Mouse (Mus musculus): ENCODE data around the gene Mtg1.

Mtg1 gene

DNA sequence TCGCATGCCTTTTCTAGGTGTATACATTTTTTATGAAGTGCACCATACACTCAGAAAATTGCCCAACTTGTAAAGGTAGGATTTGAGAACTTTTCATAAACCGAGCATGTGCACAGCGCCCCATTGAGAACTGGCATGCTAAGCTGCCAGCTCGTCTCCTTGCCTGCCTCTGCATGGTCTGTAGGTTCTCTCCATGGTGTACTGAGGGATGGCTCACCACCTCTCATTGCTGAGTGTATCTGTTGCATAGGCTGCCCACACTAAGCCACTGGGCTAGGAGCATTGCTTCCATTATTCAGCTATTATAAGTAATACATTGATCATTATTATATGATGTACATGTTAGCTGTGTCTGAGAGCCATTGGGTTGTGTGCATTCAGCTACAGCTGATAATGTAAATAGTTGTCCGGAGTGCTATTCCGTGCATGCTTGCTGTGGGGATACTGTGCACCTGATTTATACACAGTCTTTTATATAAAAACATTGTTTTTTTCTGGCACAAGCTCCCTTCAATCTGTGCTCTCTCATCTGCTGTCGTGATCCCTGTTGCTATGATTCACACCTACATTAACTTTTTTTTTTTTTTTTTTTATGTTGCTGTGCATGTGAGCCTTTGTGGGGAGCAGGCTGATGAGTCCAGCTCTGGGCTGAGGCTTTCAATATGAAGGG, 50.5 kb downstream of the Mtg1 start:
- DNase-seq (ENCODE audit: inconsistent ontology term): no peak

GRCm38 (mm10) chr7:140188391-140189328, 51.3 kb downstream of the Mtg1 start:
- DNase-seq (ENCODE audit: inconsistent ontology term): peak; percentile 11

- no peak for DNase-seq (ENCODE audit: inconsistent ontology term)
Measured at GRCm38 (mm10) chr7:140190435-140190834, 53.1 kb downstream of the Mtg1 start.

DNA sequence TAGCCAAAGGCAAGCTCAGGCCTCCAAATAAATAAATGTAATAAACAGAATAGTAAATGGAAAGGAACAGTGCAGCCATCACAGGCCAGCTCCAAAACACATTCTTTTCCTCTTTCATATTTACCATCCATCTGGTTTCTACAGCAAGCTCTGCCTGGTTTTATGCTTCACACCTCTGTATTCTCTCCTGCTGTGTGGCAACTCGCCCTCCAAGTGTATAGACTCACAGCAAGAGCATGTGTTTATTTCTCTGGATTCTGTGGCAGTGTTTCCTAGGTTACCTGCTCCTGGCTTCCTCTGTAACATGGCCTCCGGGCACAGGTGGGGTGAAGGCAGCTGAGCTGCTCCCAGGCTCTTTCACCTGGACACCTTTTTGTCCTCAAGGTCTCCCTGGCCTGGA, 55.1 kb downstream of the Mtg1 start:
- DNase-seq (ENCODE audit: inconsistent ontology term): no peak

DNA sequence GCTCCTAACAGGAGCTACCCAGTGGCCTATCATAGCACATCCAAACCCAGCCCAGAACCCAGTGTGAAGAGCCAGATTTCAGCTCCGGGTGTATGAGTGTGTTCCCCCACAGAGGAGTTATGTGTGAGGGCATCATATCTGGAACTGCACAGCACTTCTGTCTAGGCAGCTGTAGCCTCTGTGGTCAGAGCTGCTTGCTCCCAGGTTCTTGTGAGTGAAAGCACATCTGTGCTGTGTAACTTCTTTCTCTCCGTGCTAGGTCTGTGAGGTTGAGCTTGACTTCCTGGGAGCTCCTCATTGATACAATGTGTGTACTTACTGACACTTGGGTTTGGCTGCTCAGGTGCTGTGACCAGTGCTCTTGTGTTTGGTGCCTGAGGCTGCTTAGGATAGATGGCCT, 55.5 kb downstream of the Mtg1 start:
- no peak for DNase-seq (ENCODE audit: inconsistent ontology term)

GRCm38 (mm10) chr7:140194031-140194430, 56.7 kb downstream of the Mtg1 start:
- DNase-seq (ENCODE audit: inconsistent ontology term): no peak

DNA sequence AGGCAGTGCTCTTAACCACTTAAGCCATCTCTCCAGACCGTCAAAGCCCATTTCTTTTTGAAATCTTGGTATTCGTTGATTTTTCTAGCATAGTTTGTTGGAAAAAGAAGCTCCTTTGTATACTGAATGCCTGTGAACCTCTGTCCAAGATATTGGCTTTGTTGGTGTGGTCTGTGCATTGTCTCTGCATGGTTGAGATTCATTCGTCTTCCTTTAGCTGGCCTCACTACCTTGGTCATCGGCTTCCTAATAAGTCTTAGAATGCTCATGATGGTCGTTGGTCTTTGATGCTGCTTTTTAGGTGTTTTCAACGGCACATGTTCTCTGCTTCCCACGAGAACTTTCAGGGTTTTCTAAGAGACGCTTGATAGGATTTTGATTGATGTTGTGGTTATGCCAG, 58.6 kb downstream of the Mtg1 start:
- peak; percentile 4 for DNase-seq (ENCODE audit: inconsistent ontology term)
